Mouse (Mus musculus) embryonic facial prominence, embryonic 14.5 days (tissue): ENCODE results near the gene Il2ra. TPM values are rescaled to one million over a fixed set of nuclear protein-coding genes. Genes with fewer than 3 reads are reported as not detected.

ENCODE experiments used
- ATAC-seq: fragments of 200-750 bp; cut with Nextera tagmentation; 2 replicates; pipeline ENCODE4 v1.8.0; 2017; ENCODE audit warnings: low read depth, moderate number of reproducible peaks, moderate TSS enrichment
- DNase-seq: peaks from one replicate; pipeline ENCODE4 v3.0.0-alpha.2; 2015; ENCODE audit warnings: low spot score
- H3K27ac ChIP-seq: fragments of 300-500 bp; sonication (generic); replicated peaks from 2 replicates; pipeline ENCODE4 v1.5.1; 2014; ENCODE audit warnings: low read depth, mild to moderate bottlenecking, low read length, moderate library complexity
- H3K27me3 ChIP-seq: fragments of 300-500 bp; sonication (generic); replicated peaks from 2 replicates; pipeline ENCODE4 v1.6.1; 2014; ENCODE audit warnings: low read length; ENCODE audit not compliant: control insufficient read depth, insufficient read depth
- H3K36me3 ChIP-seq: fragments of 300-500 bp; sonication (generic); 2 replicates; pipeline ENCODE4 v1.6.1; 2014; ENCODE audit warnings: low read length, mixed read lengths; ENCODE audit not compliant: control insufficient read depth, insufficient read depth
- H3K4me1 ChIP-seq: fragments of 300-500 bp; sonication (generic); 2 replicates; pipeline ENCODE4 v1.6.1; 2014; ENCODE audit warnings: antibody characterized with exemption, low read length; ENCODE audit not compliant: control insufficient read depth, insufficient read depth
- H3K4me2 ChIP-seq: fragments of 300-500 bp; sonication (generic); 2 replicates; pipeline ENCODE4 v1.6.1; 2014; ENCODE audit warnings: low read depth, mild to moderate bottlenecking, low read length, moderate library complexity, mixed read lengths
- H3K4me3 ChIP-seq: fragments of 300-500 bp; sonication (generic); 2 replicates; pipeline ENCODE4 v1.5.1; 2014; ENCODE audit warnings: low read depth, mild to moderate bottlenecking, low read length
- H3K9ac ChIP-seq: fragments of 300-500 bp; sonication (generic); 2 replicates; pipeline ENCODE4 v1.6.1; 2014; ENCODE audit warnings: low read depth, mild to moderate bottlenecking, low read length, moderate library complexity, mixed read lengths
- H3K9me3 ChIP-seq: fragments of 300-500 bp; sonication (generic); 2 replicates; pipeline ENCODE4 v1.6.1; 2016; ENCODE audit warnings: low read length; ENCODE audit not compliant: control insufficient read depth
- WGBS: fragments of 180-500 bp; shearing (Covaris S2); extraction: QIAGEN DNeasy Blood & Tissue Kit; methylation state at CpG from one replicate; pipeline ENCODE4 v1.1.7; 2014; 5-methylcytosine and 5-hydroxymethylcytosine counted together
- polyA plus RNA-seq: library from polyadenylated mRNA; unstranded; fragments of >200 nt; fragmentation: Nextera tagmentation; extraction: Ambion mirVana; gene quantifications from 2 replicates; pipeline ENCODE4 v1.2.1, GENCODE M21; 2014

The Il2ra gene
- polyA plus RNA-seq, 1 experiment from 2014 or later, result not detected

GRCm38 (mm10) chr2:11637115-11637514, 5.5 kb upstream of the Il2ra start:
- Histone ChIP-seq H3K4me3 (no peak overlapping the region), H3K9ac (no peak overlapping the region), H3K4me2 (no peak overlapping the region), H3K36me3 (no peaks in the 10 kb centered on the region), H3K4me1 (no peaks in the 10 kb centered on the region), H3K9me3 (no peaks in the 10 kb centered on the region), H3K27ac (no peak overlapping the region), H3K27me3 (no peaks in the 10 kb centered on the region)
- WGBS, result 71% methylated on average over 1 of the region's 1 CpGs
- ATAC-seq (no peak), DNase-seq (no peak)

GRCm38 (mm10) chr2:11644057-11644456, 1.4 kb downstream of the Il2ra start:
- Histone ChIP-seq H3K4me3 (no peak overlapping the region), H3K4me2 (no peak overlapping the region), H3K36me3 (no peaks in the 10 kb centered on the region), H3K27me3 (no peaks in the 10 kb centered on the region), H3K9me3 (no peaks in the 10 kb centered on the region), H3K9ac (no peak overlapping the region), H3K4me1 (no peaks in the 10 kb centered on the region), H3K27ac (no peak overlapping the region)
- WGBS, result 83% methylated on average over 1 of the region's 1 CpGs
- no peak for DNase-seq
- no peak for ATAC-seq

GRCm38 (mm10) chr2:11645297-11645696, 2.7 kb downstream of the Il2ra start:
- Histone ChIP-seq H3K9ac (no peak overlapping the region), H3K27ac (no peak overlapping the region), H3K4me2 (no peak overlapping the region), H3K4me1 (no peaks in the 10 kb centered on the region), H3K36me3 (no peaks in the 10 kb centered on the region), H3K9me3 (no peaks in the 10 kb centered on the region), H3K27me3 (no peaks in the 10 kb centered on the region), H3K4me3 (no peak overlapping the region)
- 80% methylated on average over 2 of the region's 2 CpGs for WGBS
- ATAC-seq (no peak), DNase-seq (no peak)

- DNase-seq (no peak), ATAC-seq (no peak)
- Histone ChIP-seq H3K27me3 (no peaks in the 10 kb centered on the region), H3K9me3 (no peaks in the 10 kb centered on the region), H3K9ac (no peak overlapping the region), H3K27ac (no peak overlapping the region), H3K4me2 (no peak overlapping the region), H3K4me1 (no peaks in the 10 kb centered on the region), H3K4me3 (no peak overlapping the region), H3K36me3 (no peaks in the 10 kb centered on the region)
- WGBS, result 43% methylated on average over 3 of the region's 3 CpGs
These were observed 8.9 kb downstream of the Il2ra start for GRCm38 (mm10) chr2:11651476-11651875.

GRCm38 (mm10) chr2:11652196-11652595, 9.6 kb downstream of the Il2ra start:
- 84% methylated on average over 3 of the region's 3 CpGs for WGBS
- H3K4me2 ChIP-seq, result no peak overlapping the region
- H3K9me3 ChIP-seq, result no peaks in the 10 kb centered on the region
- ATAC-seq (no peak), DNase-seq (no peak)
- no peak overlapping the region for H3K4me3 ChIP-seq
- no peaks in the 10 kb centered on the region for H3K27me3 ChIP-seq
- no peaks in the 10 kb centered on the region for H3K36me3 ChIP-seq
- H3K9ac ChIP-seq, result no peak overlapping the region
- H3K4me1 ChIP-seq, result no peaks in the 10 kb centered on the region
- no peak overlapping the region for H3K27ac ChIP-seq

- no peak overlapping the region for H3K27ac ChIP-seq
- H3K27me3 ChIP-seq, result no peaks in the 10 kb centered on the region
- H3K36me3 ChIP-seq, result no peaks in the 10 kb centered on the region
- DNase-seq (no peak), ATAC-seq (no peak)
- 75% methylated on average over 2 of the region's 2 CpGs for WGBS
- no peak overlapping the region for H3K9ac ChIP-seq
- no peaks in the 10 kb centered on the region for H3K4me1 ChIP-seq
- H3K9me3 ChIP-seq, result no peaks in the 10 kb centered on the region
- no peak overlapping the region for H3K4me3 ChIP-seq
- no peak overlapping the region for H3K4me2 ChIP-seq
These were observed 10.2 kb downstream of the Il2ra start for GRCm38 (mm10) chr2:11652780-11653179.

- Histone ChIP-seq H3K27me3 (no peaks in the 10 kb centered on the region), H3K27ac (no peak overlapping the region), H3K4me2 (no peak overlapping the region), H3K36me3 (no peaks in the 10 kb centered on the region), H3K9ac (no peak overlapping the region), H3K4me3 (no peak overlapping the region), H3K4me1 (no peaks in the 10 kb centered on the region), H3K9me3 (no peaks in the 10 kb centered on the region)
- 44% methylated on average over 6 of the region's 6 CpGs for WGBS
- DNase-seq (no peak), ATAC-seq (no peak)
These were observed 10.7 kb downstream of the Il2ra start for GRCm38 (mm10) chr2:11653330-11653729.

- 74% methylated on average over 5 of the region's 5 CpGs for WGBS
- H3K9ac ChIP-seq, result no peak overlapping the region
- no peak overlapping the region for H3K4me2 ChIP-seq
- DNase-seq (no peak), ATAC-seq (no peak)
- no peak overlapping the region for H3K27ac ChIP-seq
- H3K4me3 ChIP-seq, result no peak overlapping the region
- H3K9me3 ChIP-seq, result no peaks in the 10 kb centered on the region
- no peaks in the 10 kb centered on the region for H3K4me1 ChIP-seq
- H3K27me3 ChIP-seq, result no peaks in the 10 kb centered on the region
- no peaks in the 10 kb centered on the region for H3K36me3 ChIP-seq
These were observed 11.2 kb downstream of the Il2ra start for GRCm38 (mm10) chr2:11653780-11654179.

- no peak overlapping the region for H3K4me2 ChIP-seq
- peak overlapping the region; percentile 33; the same call in 1 of the 2 replicates for H3K27ac ChIP-seq
- DNase-seq, result peak; percentile 63
- 51% methylated on average over 9 of the region's 9 CpGs for WGBS
- no peak overlapping the region for H3K9ac ChIP-seq
- H3K36me3 ChIP-seq, result no peaks in the 10 kb centered on the region
- ATAC-seq, result no peak
- no peaks in the 10 kb centered on the region for H3K9me3 ChIP-seq
- H3K4me3 ChIP-seq, result no peak overlapping the region
- no peaks in the 10 kb centered on the region for H3K27me3 ChIP-seq
- H3K4me1 ChIP-seq, result no peaks in the 10 kb centered on the region
These were observed 12.7 kb downstream of the Il2ra start for GRCm38 (mm10) chr2:11654990-11655931.
